Mouse (Mus musculus): ENCODE results near the gene Rngtt. TPM values are rescaled to one million over a fixed set of nuclear protein-coding genes. Genes with fewer than 3 reads are reported as not detected.
A peak's percentile ranks its signal among the peaks of the same experiment; 100 is the strongest.

Gene Rngtt
- polyA plus RNA-seq, 1 experiment from 2014 or later: 19.2 TPM

- Histone ChIP-seq H3K27ac (ENCODE audit: low read length) (no peak overlapping the region), H3K27me3 (ENCODE audit: insufficient read depth, low read length) (no peaks in the 10 kb centered on the region), H3K9ac (replicated peaks; ENCODE audit: low read length) (no peak overlapping the region), H3K36me3 (ENCODE audit: insufficient read depth, low read length) (0 out of 2 replicates have a peak, but pooled peaks cover 6% of the 10 kb centered on the region), H3K4me1 (ENCODE audit: insufficient read depth, low read length) (no peaks in the 10 kb centered on the region), H3K4me3 (ENCODE audit: low read length) (no peak overlapping the region), H3K4me2 (replicated peaks; ENCODE audit: low read depth, low read length) (no peak overlapping the region), H3K9me3 (ENCODE audit: low read length) (peaks cover 3% of the 10 kb centered on the region; the same call in 1 of the 2 replicates)
- 86% methylated on average over 4 of the region's 4 CpGs for WGBS
- ATAC-seq (ENCODE audit: low FRiP score, low TSS enrichment): no peak
Observed at GRCm38 (mm10) chr4:33498160-33498874, 188.2 kb downstream of the Rngtt start.

GRCm38 (mm10) chr4:33506638-33507037 is 196.5 kb downstream of the Rngtt start:
- no peak for ATAC-seq (ENCODE audit: low FRiP score, low TSS enrichment)

GRCm38 (mm10) chr4:33510544-33510943 is 200.4 kb downstream of the Rngtt start:
- Histone ChIP-seq H3K4me3 (ENCODE audit: low read length) (no peak overlapping the region), H3K9ac (replicated peaks; ENCODE audit: low read length) (no peak overlapping the region), H3K4me1 (ENCODE audit: insufficient read depth, low read length) (no peaks in the 10 kb centered on the region), H3K27me3 (ENCODE audit: insufficient read depth, low read length) (no peaks in the 10 kb centered on the region), H3K36me3 (ENCODE audit: insufficient read depth, low read length) (no peaks in the 10 kb centered on the region), H3K27ac (ENCODE audit: low read length) (no peak overlapping the region), H3K4me2 (replicated peaks; ENCODE audit: low read depth, low read length) (no peak overlapping the region), H3K9me3 (ENCODE audit: low read length) (no peaks in the 10 kb centered on the region)
- no peak for ATAC-seq (ENCODE audit: low FRiP score, low TSS enrichment)
- WGBS: 80% methylated on average over 10 of the region's 10 CpGs

More at GRCm38 (mm10) chr4:33506638-33507037, 196.5 kb downstream of the Rngtt start:
- H3K4me1 ChIP-seq (ENCODE audit: insufficient read depth, low read length): no peaks in the 10 kb centered on the region
- no peaks in the 10 kb centered on the region for H3K9me3 ChIP-seq (ENCODE audit: low read length)
- H3K36me3 ChIP-seq (ENCODE audit: insufficient read depth, low read length): peaks cover 7% of the 10 kb centered on the region; the same call in 1 of the 2 replicates
- no peak overlapping the region for H3K4me3 ChIP-seq (ENCODE audit: low read length)
- H3K9ac ChIP-seq (replicated peaks; ENCODE audit: low read length): no peak overlapping the region
- H3K27ac ChIP-seq (ENCODE audit: low read length): no peak overlapping the region
- H3K27me3 ChIP-seq (ENCODE audit: insufficient read depth, low read length): no peaks in the 10 kb centered on the region
- no peak overlapping the region for H3K4me2 ChIP-seq (replicated peaks; ENCODE audit: low read depth, low read length)

GRCm38 (mm10) chr4:33513421-33513820 is 203.3 kb downstream of the Rngtt start:
- Histone ChIP-seq H3K27me3 (ENCODE audit: insufficient read depth, low read length) (no peaks in the 10 kb centered on the region), H3K9ac (replicated peaks; ENCODE audit: low read length) (no peak overlapping the region), H3K4me2 (replicated peaks; ENCODE audit: low read depth, low read length) (no peak overlapping the region), H3K36me3 (ENCODE audit: insufficient read depth, low read length) (no peaks in the 10 kb centered on the region), H3K27ac (ENCODE audit: low read length) (no peak overlapping the region), H3K4me3 (ENCODE audit: low read length) (no peak overlapping the region), H3K4me1 (ENCODE audit: insufficient read depth, low read length) (no peaks in the 10 kb centered on the region), H3K9me3 (ENCODE audit: low read length) (no peaks in the 10 kb centered on the region)
- WGBS: 39% methylated on average over 3 of the region's 3 CpGs
- no peak for ATAC-seq (ENCODE audit: low FRiP score, low TSS enrichment)

GRCm38 (mm10) chr4:33514108-33515000 is 204.2 kb downstream of the Rngtt start:
- no peak overlapping the region for H3K4me2 ChIP-seq (replicated peaks; ENCODE audit: low read depth, low read length)

GRCm38 (mm10) chr4:33520196-33520595 is 210.1 kb downstream of the Rngtt start:
- WGBS: 92% methylated on average over 7 of the region's 7 CpGs
- H3K9ac ChIP-seq (replicated peaks; ENCODE audit: low read length): no peak overlapping the region
- H3K4me2 ChIP-seq (replicated peaks; ENCODE audit: low read depth, low read length): no peak overlapping the region

More at GRCm38 (mm10) chr4:33514108-33515000, 204.2 kb downstream of the Rngtt start:
- H3K27me3 ChIP-seq (ENCODE audit: insufficient read depth, low read length): no peaks in the 10 kb centered on the region
- no peaks in the 10 kb centered on the region for H3K9me3 ChIP-seq (ENCODE audit: low read length)
- no peak overlapping the region for H3K27ac ChIP-seq (ENCODE audit: low read length)
- H3K4me3 ChIP-seq (ENCODE audit: low read length): no peak overlapping the region
- H3K9ac ChIP-seq (replicated peaks; ENCODE audit: low read length): no peak overlapping the region
- WGBS: 89% methylated on average over 10 of the region's 10 CpGs
- no peak for ATAC-seq (ENCODE audit: low FRiP score, low TSS enrichment)
- H3K4me1 ChIP-seq (ENCODE audit: insufficient read depth, low read length): no peaks in the 10 kb centered on the region
- no peaks in the 10 kb centered on the region for H3K36me3 ChIP-seq (ENCODE audit: insufficient read depth, low read length)

GRCm38 (mm10) chr4:33520938-33521337 is 210.8 kb downstream of the Rngtt start:
- WGBS: 69% methylated on average over 10 of the region's 10 CpGs
- Histone ChIP-seq H3K36me3 (ENCODE audit: insufficient read depth, low read length) (no peaks in the 10 kb centered on the region), H3K27me3 (ENCODE audit: insufficient read depth, low read length) (no peaks in the 10 kb centered on the region), H3K4me1 (ENCODE audit: insufficient read depth, low read length) (no peaks in the 10 kb centered on the region), H3K27ac (ENCODE audit: low read length) (no peak overlapping the region), H3K4me2 (replicated peaks; ENCODE audit: low read depth, low read length) (no peak overlapping the region), H3K9ac (replicated peaks; ENCODE audit: low read length) (no peak overlapping the region), H3K9me3 (ENCODE audit: low read length) (no peaks in the 10 kb centered on the region), H3K4me3 (ENCODE audit: low read length) (no peak overlapping the region)
- 0 out of 2 replicates have a peak, but pooled peaks have one; percentile 31 for ATAC-seq (ENCODE audit: low FRiP score, low TSS enrichment)

More at GRCm38 (mm10) chr4:33520196-33520595, 210.1 kb downstream of the Rngtt start:
- Histone ChIP-seq H3K9me3 (ENCODE audit: low read length) (no peaks in the 10 kb centered on the region), H3K4me3 (ENCODE audit: low read length) (no peak overlapping the region), H3K27me3 (ENCODE audit: insufficient read depth, low read length) (no peaks in the 10 kb centered on the region), H3K27ac (ENCODE audit: low read length) (no peak overlapping the region), H3K36me3 (ENCODE audit: insufficient read depth, low read length) (no peaks in the 10 kb centered on the region), H3K4me1 (ENCODE audit: insufficient read depth, low read length) (no peaks in the 10 kb centered on the region)
- no peak for ATAC-seq (ENCODE audit: low FRiP score, low TSS enrichment)

- Histone ChIP-seq H3K4me2 (replicated peaks; ENCODE audit: low read depth, low read length) (no peak overlapping the region), H3K4me1 (ENCODE audit: insufficient read depth, low read length) (no peaks in the 10 kb centered on the region), H3K27me3 (ENCODE audit: insufficient read depth, low read length) (no peaks in the 10 kb centered on the region), H3K36me3 (ENCODE audit: insufficient read depth, low read length) (no peaks in the 10 kb centered on the region), H3K9ac (replicated peaks; ENCODE audit: low read length) (no peak overlapping the region), H3K27ac (ENCODE audit: low read length) (no peak overlapping the region), H3K9me3 (ENCODE audit: low read length) (no peaks in the 10 kb centered on the region), H3K4me3 (ENCODE audit: low read length) (no peak overlapping the region)
- no peak for ATAC-seq (ENCODE audit: low FRiP score, low TSS enrichment)
- 99% methylated on average over 3 of the region's 3 CpGs for WGBS
Observed at GRCm38 (mm10) chr4:33523774-33524173, 213.7 kb downstream of the Rngtt start.

- ATAC-seq (ENCODE audit: low FRiP score, low TSS enrichment): no peak
- no peaks in the 10 kb centered on the region for H3K4me1 ChIP-seq (ENCODE audit: insufficient read depth, low read length)
Observed at GRCm38 (mm10) chr4:33524481-33525141, 214.5 kb downstream of the Rngtt start.

More at GRCm38 (mm10) chr4:33524481-33525141, 214.5 kb downstream of the Rngtt start:
- Histone ChIP-seq H3K4me3 (ENCODE audit: low read length) (no peak overlapping the region), H3K9me3 (ENCODE audit: low read length) (no peaks in the 10 kb centered on the region), H3K36me3 (ENCODE audit: insufficient read depth, low read length) (no peaks in the 10 kb centered on the region), H3K9ac (replicated peaks; ENCODE audit: low read length) (no peak overlapping the region), H3K27me3 (ENCODE audit: insufficient read depth, low read length) (no peaks in the 10 kb centered on the region), H3K27ac (ENCODE audit: low read length) (no peak overlapping the region), H3K4me2 (replicated peaks; ENCODE audit: low read depth, low read length) (no peak overlapping the region)
- WGBS: 91% methylated on average over 10 of the region's 10 CpGs

All from kidney, embryonic 16.5 days (tissue).